Mouse (Mus musculus): Measurements from ENCODE around the gene Grap2. TPM values are rescaled to one million over a fixed set of nuclear protein-coding genes. Genes with fewer than 3 reads are reported as not detected.

The Grap2 gene
- 0.95 and 1.3 TPM in 2 replicates for polyA plus RNA-seq (2015; fragmentation: Nextera tagmentation; extraction: Ambion mirVana)

GRCm38 (mm10) chr15:80572291-80572690 lies at the start of gene Grap2:
Grap2 (plus strand) TSS chr15:80572594.
- Histone ChIP-seq H3K4me3 (replicated peaks) (no peak within 1 kb of the TSS), H3K9me3 (no peaks in the 10 kb centered on the region), H3K9ac (no peak within 1 kb of the TSS), H3K36me3 (no peaks in the 10 kb centered on the region), H3K4me1 (replicated peaks) (no peaks in the 10 kb centered on the region), H3K4me2 (replicated peaks) (no peak within 1 kb of the TSS), H3K27ac (no peak within 1 kb of the TSS), H3K27me3 (replicated peaks) (peaks cover 5% of the 10 kb centered on the region; the same call in 1 of the 2 replicates)
- WGBS = 63% methylated on average over 12 of the region's 12 CpGs
- no peak for ATAC-seq

GRCm38 (mm10) chr15:80529955-80530869 lies 42.2 kb upstream of the Grap2 start:
- Histone ChIP-seq H3K27me3 (replicated peaks) (no peaks in the 10 kb centered on the region), H3K4me3 (replicated peaks) (no peak overlapping the region), H3K4me1 (replicated peaks) (no peaks in the 10 kb centered on the region), H3K9ac (no peak overlapping the region), H3K27ac (no peak overlapping the region), H3K36me3 (no peaks in the 10 kb centered on the region), H3K9me3 (no peaks in the 10 kb centered on the region), H3K4me2 (replicated peaks) (no peak overlapping the region)
- ATAC-seq = no peak
- 50% methylated on average over 20 of the region's 20 CpGs for WGBS

GRCm38 (mm10) chr15:80531026-80531425 lies 41.4 kb upstream of the Grap2 start:
- H3K27me3 ChIP-seq (replicated peaks) = no peaks in the 10 kb centered on the region
- H3K9me3 ChIP-seq = no peaks in the 10 kb centered on the region
- no peak overlapping the region for H3K4me3 ChIP-seq (replicated peaks)
- ATAC-seq = no peak
- no peak overlapping the region for H3K27ac ChIP-seq
- WGBS = 81% methylated on average over 9 of the region's 9 CpGs
- no peak overlapping the region for H3K9ac ChIP-seq
- H3K4me1 ChIP-seq (replicated peaks) = no peaks in the 10 kb centered on the region
- no peaks in the 10 kb centered on the region for H3K36me3 ChIP-seq
- H3K4me2 ChIP-seq (replicated peaks) = no peak overlapping the region

- H3K4me3 ChIP-seq (replicated peaks) = no peak overlapping the region
- WGBS = 84% methylated on average over 8 of the region's 8 CpGs
- no peaks in the 10 kb centered on the region for H3K36me3 ChIP-seq
- no peak; the same call in 1 of the 2 replicates for ATAC-seq
- H3K9ac ChIP-seq = no peak overlapping the region
- no peaks in the 10 kb centered on the region for H3K27me3 ChIP-seq (replicated peaks)
- no peaks in the 10 kb centered on the region for H3K4me1 ChIP-seq (replicated peaks)
- no peak overlapping the region for H3K4me2 ChIP-seq (replicated peaks)
- no peaks in the 10 kb centered on the region for H3K9me3 ChIP-seq
- no peak overlapping the region for H3K27ac ChIP-seq
Observed at GRCm38 (mm10) chr15:80532281-80533072, 39.9 kb upstream of the Grap2 start.

- Histone ChIP-seq H3K4me1 (replicated peaks) (no peaks in the 10 kb centered on the region), H3K4me3 (replicated peaks) (no peak overlapping the region), H3K27ac (no peak overlapping the region), H3K27me3 (replicated peaks) (no peaks in the 10 kb centered on the region), H3K9ac (no peak overlapping the region), H3K4me2 (replicated peaks) (no peak overlapping the region), H3K9me3 (no peaks in the 10 kb centered on the region), H3K36me3 (no peaks in the 10 kb centered on the region)
- WGBS = 62% methylated on average over 6 of the region's 6 CpGs
- no peak for ATAC-seq
Observed at GRCm38 (mm10) chr15:80533274-80533673, 39.1 kb upstream of the Grap2 start.

- Histone ChIP-seq H3K9ac (no peak overlapping the region), H3K9me3 (no peaks in the 10 kb centered on the region), H3K27ac (no peak overlapping the region), H3K4me2 (replicated peaks) (no peak overlapping the region), H3K4me3 (replicated peaks) (no peak overlapping the region), H3K36me3 (no peaks in the 10 kb centered on the region), H3K27me3 (replicated peaks) (no peaks in the 10 kb centered on the region), H3K4me1 (replicated peaks) (no peaks in the 10 kb centered on the region)
- no peak for ATAC-seq
- WGBS = 55% methylated on average over 2 of the region's 2 CpGs
Observed at GRCm38 (mm10) chr15:80536051-80536450, 36.3 kb upstream of the Grap2 start.

GRCm38 (mm10) chr15:80538075-80538474 lies 34.3 kb upstream of the Grap2 start:
- no peak overlapping the region for H3K4me3 ChIP-seq (replicated peaks)
- H3K36me3 ChIP-seq = no peaks in the 10 kb centered on the region
- no peak for ATAC-seq
- H3K27me3 ChIP-seq (replicated peaks) = no peaks in the 10 kb centered on the region
- no peak overlapping the region for H3K9ac ChIP-seq
- no peak overlapping the region for H3K4me2 ChIP-seq (replicated peaks)
- H3K4me1 ChIP-seq (replicated peaks) = no peaks in the 10 kb centered on the region
- WGBS = 80% methylated on average over 2 of the region's 2 CpGs
- no peak overlapping the region for H3K27ac ChIP-seq
- H3K9me3 ChIP-seq = no peaks in the 10 kb centered on the region

GRCm38 (mm10) chr15:80538671-80539340 lies 33.6 kb upstream of the Grap2 start:
- no peak for ATAC-seq
- H3K4me1 ChIP-seq (replicated peaks) = no peaks in the 10 kb centered on the region
- no peak overlapping the region for H3K4me3 ChIP-seq (replicated peaks)
- no peak overlapping the region for H3K9ac ChIP-seq
- H3K4me2 ChIP-seq (replicated peaks) = no peak overlapping the region
- no peaks in the 10 kb centered on the region for H3K36me3 ChIP-seq
- no peak overlapping the region for H3K27ac ChIP-seq
- H3K9me3 ChIP-seq = no peaks in the 10 kb centered on the region
- H3K27me3 ChIP-seq (replicated peaks) = no peaks in the 10 kb centered on the region
- WGBS = 81% methylated on average over 7 of the region's 7 CpGs

- no peak overlapping the region for H3K27ac ChIP-seq
- WGBS = 49% methylated on average over 3 of the region's 3 CpGs
Observed at GRCm38 (mm10) chr15:80544115-80544514, 28.3 kb upstream of the Grap2 start.

GRCm38 (mm10) chr15:80545430-80545829 lies 27.0 kb upstream of the Grap2 start:
- H3K4me3 ChIP-seq (replicated peaks) = no peak overlapping the region
- no peak overlapping the region for H3K9ac ChIP-seq
- no peak overlapping the region for H3K27ac ChIP-seq
- no peak overlapping the region for H3K4me2 ChIP-seq (replicated peaks)
- no peaks in the 10 kb centered on the region for H3K36me3 ChIP-seq
- no peaks in the 10 kb centered on the region for H3K4me1 ChIP-seq (replicated peaks)
- H3K27me3 ChIP-seq (replicated peaks) = no peaks in the 10 kb centered on the region
- no peaks in the 10 kb centered on the region for H3K9me3 ChIP-seq
- 37% methylated on average over 6 of the region's 6 CpGs for WGBS
- no peak for ATAC-seq

More at GRCm38 (mm10) chr15:80544115-80544514, 28.3 kb upstream of the Grap2 start:
- Histone ChIP-seq H3K9ac (no peak overlapping the region), H3K27me3 (replicated peaks) (no peaks in the 10 kb centered on the region), H3K4me1 (replicated peaks) (no peaks in the 10 kb centered on the region), H3K4me3 (replicated peaks) (no peak overlapping the region), H3K9me3 (no peaks in the 10 kb centered on the region), H3K4me2 (replicated peaks) (no peak overlapping the region), H3K36me3 (no peaks in the 10 kb centered on the region)
- ATAC-seq = no peak

GRCm38 (mm10) chr15:80554860-80555822 lies 17.3 kb upstream of the Grap2 start:
- no peaks in the 10 kb centered on the region for H3K4me1 ChIP-seq (replicated peaks)
- H3K36me3 ChIP-seq = no peaks in the 10 kb centered on the region
- 93% methylated on average over 6 of the region's 6 CpGs for WGBS
- no peak overlapping the region for H3K4me2 ChIP-seq (replicated peaks)
- no peaks in the 10 kb centered on the region for H3K9me3 ChIP-seq
- no peak for ATAC-seq
- H3K27ac ChIP-seq = no peak overlapping the region
- no peak overlapping the region for H3K4me3 ChIP-seq (replicated peaks)
- no peak overlapping the region for H3K9ac ChIP-seq
- no peaks in the 10 kb centered on the region for H3K27me3 ChIP-seq (replicated peaks)

All from intestine, embryonic 15.5 days (tissue).